7 mouse cellular contexts compared by ENCODE assay signal in genomic region chrX:19167121-19167853, GRCm38 (mm10).
DNase-seq lines count a peak whose midpoint lies in the region; ATAC-seq and TF ChIP-seq lines count a peak whose summit lies in the region.

No protein-coding gene starts in this region.

- H3K4me2 ChIP-seq in stomach, embryonic 16.5 days (ENCODE audit: low read depth, low read length), result peak overlapping the region; percentile 43

- TF ChIP-seq POLR2A in kidney, adult 2 months (IDR thresholded peaks at IDR 0.05; ENCODE audit: low read depth, low read length), result no peak

- H3K27me3 ChIP-seq in kidney, adult 2 months (replicated peaks; ENCODE audit: control insufficient read depth, insufficient read depth, low read length), result no peaks in the 10 kb centered on the region
- no peaks in the 10 kb centered on the region for H3K27me3 ChIP-seq in megakaryocyte, embryonic 14.5 days (replicated peaks)
- H3K27me3 ChIP-seq in stomach, embryonic 16.5 days (ENCODE audit: control insufficient read depth, insufficient read depth, low read length), result no peaks in the 10 kb centered on the region

- DNase-seq in 3T3-L1 (ENCODE audit: low read depth, low spot score), result peak; percentile 94
- DNase-seq in CD4-positive helper T cell, adult 2 months (ENCODE audit: low read depth, low spot score), result peak; percentile 22
- peak; percentile 43 for DNase-seq in cerebellum, adult 9-10 months
- peak; percentile 83 for DNase-seq in kidney, adult 2 months

- peak overlapping the region; percentile 56 for H3K4me3 ChIP-seq in kidney, adult 2 months (ENCODE audit: insufficient read depth, low read depth, low read length)
- peak overlapping the region; percentile 88 for H3K4me3 ChIP-seq in megakaryocyte, embryonic 14.5 days (replicated peaks)
- H3K4me3 ChIP-seq in stomach, embryonic 16.5 days (replicated peaks; ENCODE audit: low read length), result peak overlapping the region; percentile 34

- peak; percentile 82 for ATAC-seq in granulocyte monocyte progenitor cell, adult 5-6 weeks (replicated peaks; ENCODE audit: poor library complexity, severe bottlenecking)
- peak; percentile 58; the same call in 1 of the 2 replicates for ATAC-seq in stomach, embryonic 16.5 days (ENCODE audit: insufficient read depth, low FRiP score)

- no peaks in the 10 kb centered on the region for H3K36me3 ChIP-seq in kidney, adult 2 months (ENCODE audit: control insufficient read depth, insufficient read depth, low read length)
- H3K36me3 ChIP-seq in megakaryocyte, embryonic 14.5 days (replicated peaks; ENCODE audit: low read length), result peaks cover 5% of the 10 kb centered on the region
- H3K36me3 ChIP-seq in stomach, embryonic 16.5 days (ENCODE audit: control insufficient read depth, insufficient read depth, low read length), result no peaks in the 10 kb centered on the region

- under 1% methylated on average over 12 of the region's 12 CpGs for WGBS in kidney, adult 2 months
- 27% methylated on average over 12 of the region's 12 CpGs for WGBS in stomach, embryonic 16.5 days

- no peaks in the 10 kb centered on the region; the same call in 1 of the 2 replicates for H3K4me1 ChIP-seq in kidney, adult 2 months (ENCODE audit: control insufficient read depth, insufficient read depth, low read length)
- peaks cover 19% of the 10 kb centered on the region; the same call in 1 of the 2 replicates for H3K4me1 ChIP-seq in megakaryocyte, embryonic 14.5 days
- no peaks in the 10 kb centered on the region for H3K4me1 ChIP-seq in stomach, embryonic 16.5 days (ENCODE audit: control insufficient read depth, insufficient read depth, low read length)

- TF ChIP-seq CTCF in kidney, adult 2 months (conservative IDR thresholded peaks at IDR 0.05; ENCODE audit: insufficient read depth, insufficient read length, low read depth, low read length), result no peak

- no peaks in the 10 kb centered on the region for H3K9me3 ChIP-seq in megakaryocyte, embryonic 14.5 days
- H3K9me3 ChIP-seq in stomach, embryonic 16.5 days (replicated peaks; ENCODE audit: control insufficient read depth, low read length), result no peaks in the 10 kb centered on the region

- H3K27ac ChIP-seq in kidney, adult 2 months (ENCODE audit: insufficient read depth, low read depth, low read length), result peak overlapping the region; percentile 92
- peak overlapping the region; percentile 52 for H3K27ac ChIP-seq in stomach, embryonic 16.5 days (ENCODE audit: low read length)

- H3K9ac ChIP-seq in stomach, embryonic 16.5 days (ENCODE audit: low read length), result peak overlapping the region; percentile 8; the same call in 1 of the 2 replicates

Comparison
In these comparisons a context has a peak if more than half of its experiments do, and no peak if none do; other contexts are left out.
1. Peak in every context shown above with its lines: DNase-seq, ATAC-seq, H3K4me3 ChIP-seq and H3K27ac ChIP-seq.
2. DNase-seq: peak in every context shown above with its lines; median percentile 94 in 3T3-L1; 83 in kidney, adult 2 months; 43 in cerebellum, adult 9-10 months; 22 in CD4-positive helper T cell, adult 2 months.
3. H3K4me3 ChIP-seq: peak in every context shown above with its lines; median percentile 88 in megakaryocyte, embryonic 14.5 days; 56 in kidney, adult 2 months; 34 in stomach, embryonic 16.5 days.